Mouse (Mus musculus): ENCODE data around the gene Abr. TPM values are rescaled to one million over a fixed set of nuclear protein-coding genes. Genes with fewer than 3 reads are reported as not detected.

Abr gene
- polyA plus RNA-seq, 1 experiment from 2014 or later = 76.2 TPM

GRCm38 (mm10) chr11:76622566-76623205 lies 572 bp upstream of the Abr start:
- Histone ChIP-seq H3K27ac (no peak overlapping the region), H3K27me3 (replicated peaks) (0 out of 2 replicates have a peak, but pooled peaks cover 22% of the 10 kb centered on the region), H3K4me2 (replicated peaks) (peak overlapping the region; percentile 100), H3K4me3 (peak overlapping the region; percentile 63), H3K36me3 (no peaks in the 10 kb centered on the region), H3K9ac (peak overlapping the region; percentile 56), H3K9me3 (0 out of 2 replicates have a peak, but pooled peaks cover 7% of the 10 kb centered on the region), H3K4me1 (peaks cover 20% of the 10 kb centered on the region)
- ATAC-seq (ENCODE audit: low FRiP score, low read depth) = 0 out of 2 replicates have a peak, but pooled peaks have one; percentile 58
- under 1% methylated on average over 66 of the region's 66 CpGs for WGBS

- peaks cover 23% of the 10 kb centered on the region for H3K4me1 ChIP-seq
- 0 out of 2 replicates have a peak, but pooled peaks cover 19% of the 10 kb centered on the region for H3K27me3 ChIP-seq (replicated peaks)
- H3K36me3 ChIP-seq = no peaks in the 10 kb centered on the region
- H3K9me3 ChIP-seq = no peaks in the 10 kb centered on the region
- H3K27ac ChIP-seq = no peak overlapping the region
- no peak overlapping the region for H3K4me2 ChIP-seq (replicated peaks)
- no peak overlapping the region for H3K9ac ChIP-seq
- ATAC-seq (ENCODE audit: low FRiP score, low read depth) = no peak
- H3K4me3 ChIP-seq = no peak overlapping the region
- 87% methylated on average over 6 of the region's 6 CpGs for WGBS
These were observed 4.0 kb downstream of the Abr start for GRCm38 (mm10) chr11:76618134-76618533.

GRCm38 (mm10) chr11:76614246-76614645 lies 7.9 kb downstream of the Abr start:
- WGBS = 50% methylated on average over 2 of the region's 2 CpGs
- H3K9ac ChIP-seq = no peak overlapping the region
- H3K9me3 ChIP-seq = no peaks in the 10 kb centered on the region
- H3K27ac ChIP-seq = no peak overlapping the region
- no peaks in the 10 kb centered on the region for H3K27me3 ChIP-seq (replicated peaks)
- H3K36me3 ChIP-seq = no peaks in the 10 kb centered on the region
- no peak overlapping the region for H3K4me3 ChIP-seq
- peaks cover 12% of the 10 kb centered on the region for H3K4me1 ChIP-seq
- ATAC-seq (ENCODE audit: low FRiP score, low read depth) = no peak
- H3K4me2 ChIP-seq (replicated peaks) = no peak overlapping the region

GRCm38 (mm10) chr11:76612638-76613104 lies 9.4 kb downstream of the Abr start:
- Histone ChIP-seq H3K9ac (peak overlapping the region; percentile 51), H3K4me2 (replicated peaks) (peak overlapping the region; percentile 82), H3K4me1 (peaks cover 12% of the 10 kb centered on the region), H3K27me3 (replicated peaks) (no peaks in the 10 kb centered on the region), H3K36me3 (no peaks in the 10 kb centered on the region), H3K9me3 (no peaks in the 10 kb centered on the region), H3K4me3 (peak overlapping the region; percentile 43), H3K27ac (no peak overlapping the region)
- WGBS = under 1% methylated on average over 19 of the region's 19 CpGs
- ATAC-seq (ENCODE audit: low FRiP score, low read depth) = no peak

- no peak overlapping the region for H3K4me2 ChIP-seq (replicated peaks)
These were observed 11.2 kb downstream of the Abr start for GRCm38 (mm10) chr11:76610948-76611347.

GRCm38 (mm10) chr11:76606521-76606920 lies 15.6 kb downstream of the Abr start:
- Histone ChIP-seq H3K9me3 (no peaks in the 10 kb centered on the region), H3K27me3 (replicated peaks) (no peaks in the 10 kb centered on the region), H3K4me3 (no peak overlapping the region), H3K4me2 (replicated peaks) (no peak overlapping the region), H3K9ac (no peak overlapping the region), H3K27ac (no peak overlapping the region), H3K4me1 (peaks cover 8% of the 10 kb centered on the region; the same call in 1 of the 2 replicates), H3K36me3 (no peaks in the 10 kb centered on the region)
- ATAC-seq (ENCODE audit: low FRiP score, low read depth) = no peak
- 34% methylated on average over 9 of the region's 9 CpGs for WGBS

More at GRCm38 (mm10) chr11:76610948-76611347, 11.2 kb downstream of the Abr start:
- H3K4me3 ChIP-seq = no peak overlapping the region
- no peak overlapping the region for H3K9ac ChIP-seq
- H3K27me3 ChIP-seq (replicated peaks) = no peaks in the 10 kb centered on the region
- ATAC-seq (ENCODE audit: low FRiP score, low read depth) = no peak
- no peaks in the 10 kb centered on the region for H3K36me3 ChIP-seq
- H3K9me3 ChIP-seq = no peaks in the 10 kb centered on the region
- peaks cover 20% of the 10 kb centered on the region for H3K4me1 ChIP-seq
- no peak overlapping the region for H3K27ac ChIP-seq

GRCm38 (mm10) chr11:76599219-76599618 lies 22.9 kb downstream of the Abr start:
- 26% methylated on average over 2 of the region's 2 CpGs for WGBS
- H3K27ac ChIP-seq = no peak overlapping the region
- ATAC-seq (ENCODE audit: low FRiP score, low read depth) = no peak
- H3K27me3 ChIP-seq (replicated peaks) = no peaks in the 10 kb centered on the region
- no peaks in the 10 kb centered on the region for H3K36me3 ChIP-seq
- H3K4me3 ChIP-seq = no peak overlapping the region
- no peak overlapping the region for H3K4me2 ChIP-seq (replicated peaks)
- no peak overlapping the region for H3K9ac ChIP-seq
- no peaks in the 10 kb centered on the region for H3K9me3 ChIP-seq
- H3K4me1 ChIP-seq = no peaks in the 10 kb centered on the region

- no peak overlapping the region for H3K27ac ChIP-seq
- no peak for ATAC-seq (ENCODE audit: low FRiP score, low read depth)
- no peaks in the 10 kb centered on the region for H3K9me3 ChIP-seq
- H3K4me2 ChIP-seq (replicated peaks) = no peak overlapping the region
- no peaks in the 10 kb centered on the region for H3K36me3 ChIP-seq
- H3K4me3 ChIP-seq = no peak overlapping the region
- H3K27me3 ChIP-seq (replicated peaks) = no peaks in the 10 kb centered on the region
- 60% methylated on average over 5 of the region's 5 CpGs for WGBS
- no peak overlapping the region for H3K9ac ChIP-seq
- peaks cover 1% of the 10 kb centered on the region; the same call in 1 of the 2 replicates for H3K4me1 ChIP-seq
These were observed 23.4 kb downstream of the Abr start for GRCm38 (mm10) chr11:76598757-76599156.

GRCm38 (mm10) chr11:76593620-76594326 lies 28.3 kb downstream of the Abr start:
- no peaks in the 10 kb centered on the region for H3K9me3 ChIP-seq
- peaks cover 5% of the 10 kb centered on the region; the same call in 1 of the 2 replicates for H3K4me1 ChIP-seq
- no peak overlapping the region for H3K27ac ChIP-seq
- ATAC-seq (ENCODE audit: low FRiP score, low read depth) = no peak
- H3K27me3 ChIP-seq (replicated peaks) = no peaks in the 10 kb centered on the region
- 65% methylated on average over 4 of the region's 4 CpGs for WGBS
- H3K4me2 ChIP-seq (replicated peaks) = no peak overlapping the region
- H3K36me3 ChIP-seq = no peaks in the 10 kb centered on the region
- H3K9ac ChIP-seq = no peak overlapping the region
- no peak overlapping the region for H3K4me3 ChIP-seq

GRCm38 (mm10) chr11:76589746-76590145 lies 32.4 kb downstream of the Abr start:
- 90% methylated on average over 5 of the region's 5 CpGs for WGBS

GRCm38 (mm10) chr11:76588632-76589485 lies 33.3 kb downstream of the Abr start:
- Histone ChIP-seq H3K27ac (no peak overlapping the region), H3K27me3 (replicated peaks) (no peaks in the 10 kb centered on the region), H3K4me2 (replicated peaks) (no peak overlapping the region), H3K9ac (no peak overlapping the region), H3K36me3 (no peaks in the 10 kb centered on the region), H3K9me3 (no peaks in the 10 kb centered on the region), H3K4me1 (peaks cover 5% of the 10 kb centered on the region; the same call in 1 of the 2 replicates), H3K4me3 (no peak overlapping the region)
- no peak for ATAC-seq (ENCODE audit: low FRiP score, low read depth)
- 43% methylated on average over 10 of the region's 10 CpGs for WGBS

More at GRCm38 (mm10) chr11:76589746-76590145, 32.4 kb downstream of the Abr start:
- no peak for ATAC-seq (ENCODE audit: low FRiP score, low read depth)
- Histone ChIP-seq H3K9me3 (no peaks in the 10 kb centered on the region), H3K4me3 (no peak overlapping the region), H3K27me3 (replicated peaks) (no peaks in the 10 kb centered on the region), H3K4me2 (replicated peaks) (no peak overlapping the region), H3K36me3 (no peaks in the 10 kb centered on the region), H3K4me1 (peaks cover 5% of the 10 kb centered on the region; the same call in 1 of the 2 replicates), H3K27ac (no peak overlapping the region), H3K9ac (no peak overlapping the region)

- no peaks in the 10 kb centered on the region for H3K9me3 ChIP-seq
- H3K36me3 ChIP-seq = no peaks in the 10 kb centered on the region
- H3K4me1 ChIP-seq = no peaks in the 10 kb centered on the region
- no peak overlapping the region for H3K4me2 ChIP-seq (replicated peaks)
- H3K4me3 ChIP-seq = no peak overlapping the region
- 83% methylated on average over 2 of the region's 2 CpGs for WGBS
- H3K27ac ChIP-seq = no peak overlapping the region
- H3K27me3 ChIP-seq (replicated peaks) = no peaks in the 10 kb centered on the region
- no peak overlapping the region for H3K9ac ChIP-seq
- ATAC-seq (ENCODE audit: low FRiP score, low read depth) = no peak
These were observed 34.1 kb downstream of the Abr start for GRCm38 (mm10) chr11:76588032-76588431.
